Mouse (Mus musculus) olfactory bulb, adult 2 months (tissue): ENCODE measurements at regions not wholly inside any gene's neighbourhood (a gene's known extent, or its start where the extent isn't known, plus 50 kb on each side); places are given as distances from the start of the nearest gene placed in this dataset.

Experiments
- H3K27ac ChIP-seq: fragments of 200-500 bp; 2 replicates; pipeline ENCODE4 v1.5.1; 2012; ENCODE audit warnings: low read depth, low read length; ENCODE audit not compliant: insufficient read depth
- H3K4me1 ChIP-seq: fragments of 200-500 bp; 2 replicates; pipeline ENCODE4 v1.6.1; 2012; ENCODE audit warnings: low read length; ENCODE audit not compliant: control insufficient read depth, insufficient read depth
- H3K4me3 ChIP-seq: fragments of 200-500 bp; 2 replicates; pipeline ENCODE4 v1.5.1; 2012; ENCODE audit warnings: mild to moderate bottlenecking, low read depth, low read length, moderate library complexity; ENCODE audit not compliant: insufficient read depth
- CTCF ChIP-seq: fragments of 200-500 bp; IDR thresholded peaks from 2 replicates; pipeline ENCODE4 v1.5.1; 2012; ENCODE audit warnings: low read depth, mild to moderate bottlenecking, low read length, moderate library complexity; ENCODE audit not compliant: insufficient read depth
- POLR2A ChIP-seq: fragments of 200-500 bp; IDR thresholded peaks from 2 replicates; pipeline ENCODE4 v1.6.1; 2012; ENCODE audit warnings: mild to moderate bottlenecking, low read depth, low read length, moderate library complexity; ENCODE audit not compliant: insufficient read depth
- WGBS: fragments of 180-500 bp; shearing (Covaris S2); methylation state at CpG from one replicate; pipeline ENCODE4 v1.1.7; 2018; 5-methylcytosine and 5-hydroxymethylcytosine counted together

DNA sequence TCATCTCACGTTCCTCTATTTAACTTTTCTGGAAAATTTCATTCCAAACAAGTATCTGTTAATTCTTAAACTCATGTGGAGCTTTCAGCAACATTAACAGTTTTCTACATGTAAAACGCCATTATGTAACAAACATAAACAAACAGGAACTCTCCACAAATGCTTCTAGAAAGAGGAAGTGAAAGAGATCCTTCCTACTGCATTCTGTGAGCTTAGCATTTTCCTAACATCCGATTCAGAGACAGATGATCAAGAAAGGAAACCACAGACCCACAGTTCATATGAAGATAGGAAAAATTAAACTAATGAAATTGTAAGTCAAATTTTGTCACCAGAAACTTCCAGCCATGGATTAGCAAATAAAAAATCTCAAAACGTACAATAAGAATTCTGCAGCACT lies 1070.6 kb upstream of the Cited2 start:
- no peak overlapping the region for H3K4me3 ChIP-seq
- WGBS, result 86% methylated on average over 4 of the region's 4 CpGs
- no peak for TF ChIP-seq CTCF
- H3K27ac ChIP-seq, result no peak overlapping the region
- H3K4me1 ChIP-seq, result no peaks in the 10 kb centered on the region

DNA sequence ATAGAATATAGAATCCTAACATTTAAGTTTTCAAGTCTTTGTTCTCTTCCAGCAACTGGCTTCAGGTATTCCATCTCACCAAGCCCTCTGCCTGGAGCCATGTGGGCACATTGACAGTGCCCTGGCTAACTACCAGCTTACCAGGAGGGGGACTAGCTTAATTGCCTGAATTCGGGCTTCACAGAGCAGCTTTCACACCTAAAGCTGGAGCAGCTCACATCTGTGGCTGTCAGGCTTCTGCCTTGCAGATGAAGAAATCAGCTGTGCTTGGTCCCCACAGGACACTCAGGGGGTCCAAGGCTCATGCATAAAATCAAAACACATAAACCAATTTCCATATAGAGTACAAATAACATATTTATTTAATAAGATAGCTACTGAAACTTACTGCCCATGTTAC lies 1058.5 kb upstream of the Cited2 start:
- Histone ChIP-seq H3K27ac (no peak overlapping the region), H3K4me3 (no peak overlapping the region), H3K4me1 (peaks cover 2% of the 10 kb centered on the region; the same call in 1 of the 2 replicates)
- WGBS, result 34% methylated on average over 1 of the region's 1 CpGs
- no peak for TF ChIP-seq CTCF
- no peak for TF ChIP-seq POLR2A

DNA sequence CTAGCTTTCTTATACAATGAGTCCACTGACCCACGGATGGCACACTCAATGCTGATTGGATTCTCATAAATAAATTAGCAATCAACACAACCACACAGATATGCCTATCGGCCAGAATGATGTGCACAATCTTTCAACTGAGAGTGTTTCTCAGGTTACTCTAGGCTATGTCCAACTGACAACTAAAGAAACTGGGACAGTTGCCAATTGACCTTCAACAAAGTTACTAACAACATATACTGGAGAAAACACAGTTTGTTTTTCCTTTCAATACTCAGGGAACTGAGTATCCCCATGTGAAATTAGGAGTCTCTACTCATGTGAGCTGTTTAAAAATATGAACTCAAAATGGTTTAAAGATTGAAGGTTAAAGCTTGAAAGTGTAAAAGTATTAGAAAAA lies 1052.7 kb upstream of the Cited2 start:
- Histone ChIP-seq H3K4me3 (no peak overlapping the region), H3K27ac (no peak overlapping the region), H3K4me1 (no peaks in the 10 kb centered on the region)
- TF ChIP-seq CTCF (no peak), POLR2A (no peak)
- WGBS, result 56% methylated on average over 2 of the region's 2 CpGs

DNA sequence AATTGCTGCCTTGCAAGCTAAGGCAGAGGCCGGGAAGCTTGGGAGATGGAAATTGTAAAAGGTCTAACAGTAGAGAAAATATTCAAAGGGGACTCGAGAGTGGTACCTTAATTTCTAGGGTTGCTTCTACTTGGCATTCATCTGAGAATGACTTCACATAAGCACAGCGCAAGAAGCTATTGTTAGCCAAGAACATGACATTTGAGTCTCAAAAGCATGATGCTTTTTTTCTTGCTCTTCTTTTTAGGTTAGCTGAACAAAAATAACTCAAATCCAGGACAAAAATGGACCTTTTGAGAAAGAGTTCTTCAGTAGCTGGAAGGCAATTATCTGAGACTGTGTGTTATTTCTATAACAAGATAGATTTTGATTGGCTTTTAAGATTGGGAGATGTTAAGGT lies 1042.0 kb upstream of the Cited2 start:
- Histone ChIP-seq H3K4me3 (no peak overlapping the region), H3K27ac (no peak overlapping the region), H3K4me1 (no peaks in the 10 kb centered on the region)
- TF ChIP-seq CTCF, result no peak
- TF ChIP-seq POLR2A, result no peak
- WGBS, result 76% methylated on average over 3 of the region's 3 CpGs

DNA sequence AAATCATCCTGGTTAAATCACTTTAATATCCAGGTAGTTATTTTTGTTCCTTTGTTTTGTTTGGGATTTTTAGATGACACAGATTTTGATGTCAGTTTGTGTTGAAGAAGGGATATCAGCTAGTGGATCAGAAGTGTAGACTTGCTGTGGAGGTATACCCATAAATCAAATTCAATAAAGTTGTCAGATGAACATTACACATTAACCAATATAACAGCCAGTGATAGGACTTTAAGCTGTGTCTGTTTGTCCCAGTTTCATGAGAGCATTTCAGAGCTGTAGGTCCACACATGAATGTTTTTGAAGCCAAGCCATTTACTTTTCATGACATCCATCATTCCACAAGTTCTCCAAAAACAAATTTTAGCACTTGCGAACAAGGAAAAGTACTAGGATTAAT lies 1037.7 kb upstream of the Cited2 start:
- no peak for TF ChIP-seq CTCF
- no peak for TF ChIP-seq POLR2A
- no peak overlapping the region for H3K4me3 ChIP-seq
- no peak overlapping the region for H3K27ac ChIP-seq
- WGBS, result 98% methylated on average over 1 of the region's 1 CpGs
- no peaks in the 10 kb centered on the region for H3K4me1 ChIP-seq

DNA sequence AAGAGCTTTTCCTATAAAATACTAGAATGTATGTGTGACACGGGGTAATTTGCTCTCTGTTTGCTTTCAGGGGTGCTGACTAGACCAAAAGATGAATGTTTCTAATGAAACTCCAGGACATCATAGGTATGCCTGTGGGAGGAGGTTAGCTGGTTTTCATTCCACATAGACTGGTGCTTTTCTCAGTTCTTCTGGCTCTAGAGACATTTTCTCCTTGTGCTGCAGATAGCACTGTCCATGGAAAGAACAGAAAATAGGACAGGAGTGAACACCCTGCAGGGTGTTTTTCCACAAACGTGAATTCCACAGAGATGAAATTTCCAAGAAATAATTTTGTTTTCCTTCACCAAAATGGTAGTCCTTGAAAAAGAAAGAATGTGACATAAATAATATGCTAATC lies 1016.0 kb upstream of the Cited2 start:
- 77% methylated on average over 2 of the region's 2 CpGs for WGBS

DNA sequence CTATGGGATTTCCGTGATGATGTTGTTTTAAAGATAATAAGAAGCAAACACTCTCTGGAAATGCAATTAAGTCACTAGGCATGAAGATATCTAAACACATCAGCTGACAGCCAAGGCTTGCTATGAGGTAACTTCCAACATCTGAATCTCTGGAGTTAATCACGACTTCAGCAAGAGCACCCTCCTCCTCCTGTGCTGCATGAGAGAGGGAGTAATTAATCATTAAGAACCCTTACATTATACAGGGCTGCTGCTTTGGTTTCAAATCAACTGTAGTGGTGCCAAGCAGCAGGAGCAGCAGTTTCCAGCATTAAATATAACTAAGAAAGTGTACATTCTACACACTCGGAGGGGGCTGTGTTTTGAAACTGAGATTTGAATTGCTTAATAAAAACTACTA lies 1009.9 kb upstream of the Cited2 start:
- TF ChIP-seq POLR2A, result no peak
- no peak for TF ChIP-seq CTCF
- 24% methylated on average over 3 of the region's 3 CpGs for WGBS
- H3K4me1 ChIP-seq, result no peaks in the 10 kb centered on the region
- H3K4me3 ChIP-seq, result no peak overlapping the region
- no peak overlapping the region for H3K27ac ChIP-seq

More for the DNA sequence above, 1016.0 kb upstream of the Cited2 start:
- Histone ChIP-seq H3K4me1 (no peaks in the 10 kb centered on the region), H3K4me3 (no peak overlapping the region), H3K27ac (no peak overlapping the region)
- TF ChIP-seq POLR2A, result no peak
- no peak for TF ChIP-seq CTCF

DNA sequence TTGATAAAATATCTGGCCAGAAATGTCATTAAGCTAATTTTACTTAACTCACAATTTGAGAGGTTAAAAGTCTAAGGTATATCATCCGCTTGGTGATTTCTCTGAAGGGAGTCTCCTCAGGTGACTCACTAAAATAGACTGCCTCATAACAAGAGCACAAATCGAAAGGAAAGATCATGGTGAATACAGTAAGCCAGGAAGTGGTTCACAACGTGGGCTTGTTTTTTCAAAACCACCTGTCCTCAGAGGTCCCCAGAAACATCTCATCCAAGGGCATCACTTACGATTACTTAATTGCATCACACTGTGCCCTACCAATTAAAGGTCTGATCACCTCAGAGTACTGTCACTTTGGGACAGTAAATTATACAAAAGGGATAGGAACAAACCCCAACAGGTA lies 1009.0 kb upstream of the Cited2 start:
- Histone ChIP-seq H3K4me3 (no peak overlapping the region), H3K27ac (no peak overlapping the region), H3K4me1 (no peaks in the 10 kb centered on the region)
- TF ChIP-seq CTCF (no peak), POLR2A (no peak)
- 78% methylated on average over 4 of the region's 4 CpGs for WGBS

DNA sequence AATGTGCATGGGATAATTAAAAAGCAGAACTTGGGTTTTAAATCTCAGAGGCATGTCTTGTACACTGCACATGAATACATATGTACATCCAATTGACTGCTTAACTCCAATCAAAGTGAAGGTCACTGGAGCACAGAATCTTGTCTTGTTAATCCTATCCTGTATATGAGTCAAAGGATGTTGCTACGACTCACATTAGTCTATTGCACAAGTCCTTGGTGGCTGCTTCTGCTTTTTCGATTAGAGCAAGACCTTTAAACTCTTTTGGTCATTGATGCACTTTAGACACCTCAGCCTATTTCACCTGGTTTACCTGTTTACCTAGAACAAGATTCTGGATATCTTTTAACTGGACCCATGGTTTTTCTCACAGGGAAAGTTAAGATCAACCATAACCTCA lies 1008.5 kb upstream of the Cited2 start:
- WGBS, result 91% methylated on average over 2 of the region's 2 CpGs
- no peaks in the 10 kb centered on the region for H3K4me1 ChIP-seq
- no peak for TF ChIP-seq POLR2A
- no peak overlapping the region for H3K27ac ChIP-seq
- H3K4me3 ChIP-seq, result no peak overlapping the region

DNA sequence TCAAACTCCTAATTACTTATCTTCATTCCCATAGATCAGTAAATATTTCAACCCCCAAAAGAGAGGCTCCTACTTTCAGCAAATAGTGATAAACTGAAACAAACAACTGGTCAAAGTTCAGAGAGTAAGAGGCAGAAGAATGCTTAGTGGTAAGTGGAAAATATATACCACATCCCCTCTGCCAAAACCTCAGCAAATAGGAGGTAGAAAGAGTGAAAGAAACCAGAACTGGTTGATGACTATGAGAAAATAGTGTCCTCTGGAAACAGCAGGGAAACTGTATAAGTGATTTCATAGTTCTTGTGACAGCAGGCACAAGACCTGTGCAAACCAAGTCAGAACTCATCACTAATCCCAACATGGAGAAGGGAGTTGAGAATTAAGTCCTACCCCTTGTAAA lies 980.8 kb upstream of the Cited2 start:
- H3K4me1 ChIP-seq, result no peaks in the 10 kb centered on the region
- no peak overlapping the region for H3K27ac ChIP-seq
- no peak overlapping the region for H3K4me3 ChIP-seq
- TF ChIP-seq CTCF (no peak), POLR2A (no peak)
